23 mouse cellular contexts compared by ENCODE assay signal in the genomic region with DNA sequence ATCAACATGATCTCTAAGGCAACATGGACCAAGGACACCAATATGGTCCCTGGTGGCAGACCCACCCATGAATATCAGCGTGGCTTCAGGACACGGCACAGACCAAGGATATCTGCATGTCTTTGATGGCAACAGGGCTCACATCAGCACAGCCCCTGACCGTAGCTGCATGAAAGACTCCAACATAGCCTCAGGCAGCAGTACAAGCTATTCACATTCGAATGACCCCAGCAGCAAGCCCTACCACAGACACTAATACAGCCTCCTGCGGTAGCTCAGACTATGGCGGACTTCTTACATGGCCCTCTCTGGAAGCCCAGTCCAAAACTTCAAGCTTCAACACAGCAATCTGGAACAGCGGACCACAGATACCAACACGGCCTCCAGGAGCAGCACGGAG.
"Had no signal": no experiment of that assay in that cellular context is flagged by ENCODE, and none has a peak within 500 bp of the region (broad histone marks: within the 10 kb centered on the region; RNA-seq: fewer than 3 reads in every experiment).

No protein-coding gene starts in this region.

- H3K4me1 ChIP-seq: heart, embryonic 10.5 days; heart, embryonic 12.5 days; intestine, embryonic 15.5 days; kidney, embryonic 15.5 days; liver, embryonic 12.5 days had no signal

- H3K27ac ChIP-seq: gastrocnemius, adult 2 months; heart, embryonic 10.5 days; hindbrain, embryonic 12.5 days; hindbrain, embryonic 14.5 days; intestine, embryonic 15.5 days; kidney, embryonic 15.5 days; kidney, postnatal 0 days; liver, embryonic 12.5 days; liver, embryonic 14.5 days had no signal

- DNase-seq: gastrocnemius, adult 2 months; gastrocnemius, postnatal 10 days; gastrocnemius, postnatal 25 days; heart, adult 18-20 months; heart, postnatal 10 days; heart, postnatal 4 days; kidney, adult 18-20 months; kidney, adult 8-10 months; kidney, postnatal 14 days; kidney, postnatal 36 days; layer of hippocampus, adult 9-11 months; layer of hippocampus, postnatal 36 days; left cerebral cortex, postnatal 4 days had no signal

- H3K4me3 ChIP-seq: gastrocnemius, adult 2 months; heart, embryonic 10.5 days; heart, embryonic 12.5 days; hindbrain, embryonic 12.5 days; intestine, embryonic 15.5 days; kidney, embryonic 15.5 days; limb, embryonic 12.5 days; liver, embryonic 12.5 days had no signal

- H3K9me3 ChIP-seq: heart, embryonic 10.5 days; heart, embryonic 12.5 days; hindbrain, embryonic 12.5 days; intestine, embryonic 15.5 days; kidney, embryonic 15.5 days; limb, embryonic 12.5 days; liver, embryonic 12.5 days had no signal

- H3K36me3 ChIP-seq: heart, embryonic 10.5 days; heart, embryonic 12.5 days; hindbrain, embryonic 12.5 days; intestine, embryonic 15.5 days; kidney, embryonic 15.5 days; limb, embryonic 12.5 days; liver, embryonic 12.5 days had no signal

- H3K27me3 ChIP-seq: heart, embryonic 12.5 days; hindbrain, embryonic 12.5 days; intestine, embryonic 15.5 days; kidney, embryonic 15.5 days; limb, embryonic 12.5 days; liver, embryonic 12.5 days had no signal

- H3K9ac ChIP-seq: heart, embryonic 12.5 days; hindbrain, embryonic 12.5 days; hindbrain, embryonic 14.5 days; intestine, embryonic 15.5 days; kidney, embryonic 15.5 days; limb, embryonic 12.5 days; liver, embryonic 12.5 days; liver, embryonic 14.5 days had no signal
